Mouse (Mus musculus): ENCODE measurements around the gene Cct3. TPM values are rescaled to one million over a fixed set of nuclear protein-coding genes. Genes with fewer than 3 reads are reported as not detected.

Gene Cct3
- polyA plus RNA-seq, 1 experiment from 2014 or later: 435 TPM

DNA sequence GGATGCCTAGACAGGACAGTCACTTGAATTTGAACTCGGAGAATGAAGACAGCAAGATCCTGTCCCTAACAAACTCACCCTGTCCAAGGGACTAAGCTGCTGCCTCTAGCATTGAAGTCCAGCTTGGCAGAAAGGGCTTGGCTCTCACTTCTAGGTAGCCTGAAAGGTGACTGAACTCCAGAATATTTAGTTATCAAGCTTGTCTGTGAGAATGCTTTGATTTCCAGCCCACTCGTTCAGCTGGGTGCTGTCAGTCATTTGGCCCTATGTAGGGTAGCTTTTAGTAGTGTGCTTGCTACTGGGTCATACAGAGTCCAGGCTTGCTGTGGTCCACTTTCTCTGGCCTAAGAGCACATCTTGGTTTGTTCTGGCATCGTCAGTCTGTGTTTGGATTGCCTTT, 42.1 kb downstream of the Cct3 start:
- Histone ChIP-seq H3K27ac (ENCODE audit: low read length) (no peak overlapping the region), H3K27me3 (ENCODE audit: control insufficient read depth, insufficient read depth, low read length) (no peaks in the 10 kb centered on the region), H3K4me1 (ENCODE audit: control insufficient read depth, insufficient read depth, low read length) (peaks cover 30% of the 10 kb centered on the region), H3K4me3 (replicated peaks; ENCODE audit: low read length) (no peak overlapping the region), H3K36me3 (ENCODE audit: control insufficient read depth, insufficient read depth, low read length) (peaks cover 12% of the 10 kb centered on the region), H3K4me2 (ENCODE audit: low read depth, low read length) (no peak overlapping the region), H3K9ac (ENCODE audit: low read length) (no peak overlapping the region), H3K9me3 (replicated peaks; ENCODE audit: control insufficient read depth, low read length) (no peaks in the 10 kb centered on the region)
- no peak for ATAC-seq (ENCODE audit: insufficient read depth, low FRiP score)
- WGBS: 73% methylated on average over 3 of the region's 3 CpGs

DNA sequence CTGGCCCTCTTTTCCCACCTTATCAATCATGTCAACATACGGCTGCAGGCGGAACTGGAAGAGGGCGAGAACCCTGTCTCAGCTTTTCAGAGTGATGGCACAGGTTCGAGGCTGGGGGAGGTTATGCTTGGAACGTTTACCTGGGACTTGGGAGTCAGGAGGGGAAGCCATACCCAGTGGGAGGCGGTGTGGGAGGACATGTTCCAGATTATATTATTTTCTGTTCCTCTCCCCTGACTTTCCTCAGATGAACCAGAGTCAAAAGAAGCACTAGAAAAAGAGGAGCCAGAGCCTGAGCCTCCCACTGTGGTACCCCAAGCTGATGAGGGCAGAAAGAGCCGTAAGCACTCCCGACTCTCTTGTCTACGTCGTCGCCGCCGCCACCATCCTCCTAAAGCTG, 53.8 kb downstream of the Cct3 start:
- Histone ChIP-seq H3K36me3 (ENCODE audit: control insufficient read depth, insufficient read depth, low read length) (peaks cover 39% of the 10 kb centered on the region), H3K9me3 (replicated peaks; ENCODE audit: control insufficient read depth, low read length) (no peaks in the 10 kb centered on the region), H3K4me2 (ENCODE audit: low read depth, low read length) (no peak overlapping the region), H3K9ac (ENCODE audit: low read length) (no peak overlapping the region), H3K4me1 (ENCODE audit: control insufficient read depth, insufficient read depth, low read length) (no peaks in the 10 kb centered on the region), H3K4me3 (replicated peaks; ENCODE audit: low read length) (no peak overlapping the region), H3K27ac (ENCODE audit: low read length) (no peak overlapping the region), H3K27me3 (ENCODE audit: control insufficient read depth, insufficient read depth, low read length) (no peaks in the 10 kb centered on the region)
- ATAC-seq (ENCODE audit: insufficient read depth, low FRiP score): no peak
- WGBS: 85% methylated on average over 13 of the region's 13 CpGs

- Histone ChIP-seq H3K4me3 (replicated peaks; ENCODE audit: low read length) (no peak overlapping the region), H3K27me3 (ENCODE audit: control insufficient read depth, insufficient read depth, low read length) (no peaks in the 10 kb centered on the region), H3K36me3 (ENCODE audit: control insufficient read depth, insufficient read depth, low read length) (peaks cover 27% of the 10 kb centered on the region), H3K27ac (ENCODE audit: low read length) (no peak overlapping the region), H3K4me2 (ENCODE audit: low read depth, low read length) (no peak overlapping the region), H3K4me1 (ENCODE audit: control insufficient read depth, insufficient read depth, low read length) (no peaks in the 10 kb centered on the region), H3K9me3 (replicated peaks; ENCODE audit: control insufficient read depth, low read length) (no peaks in the 10 kb centered on the region), H3K9ac (ENCODE audit: low read length) (no peak overlapping the region)
- no peak for ATAC-seq (ENCODE audit: insufficient read depth, low FRiP score)
- WGBS: 89% methylated on average over 9 of the region's 9 CpGs
Measured at GRCm38 (mm10) chr3:88352907-88353306, 56.0 kb downstream of the Cct3 start.

- H3K4me1 ChIP-seq (ENCODE audit: control insufficient read depth, insufficient read depth, low read length): no peaks in the 10 kb centered on the region
- H3K4me2 ChIP-seq (ENCODE audit: low read depth, low read length): no peak overlapping the region
- H3K27me3 ChIP-seq (ENCODE audit: control insufficient read depth, insufficient read depth, low read length): no peaks in the 10 kb centered on the region
- H3K9me3 ChIP-seq (replicated peaks; ENCODE audit: control insufficient read depth, low read length): no peaks in the 10 kb centered on the region
- ATAC-seq (ENCODE audit: insufficient read depth, low FRiP score): no peak
- H3K9ac ChIP-seq (ENCODE audit: low read length): no peak overlapping the region
- no peak overlapping the region for H3K27ac ChIP-seq (ENCODE audit: low read length)
- WGBS: 90% methylated on average over 8 of the region's 8 CpGs
- H3K36me3 ChIP-seq (ENCODE audit: control insufficient read depth, insufficient read depth, low read length): peaks cover 43% of the 10 kb centered on the region
- H3K4me3 ChIP-seq (replicated peaks; ENCODE audit: low read length): no peak overlapping the region
Measured at GRCm38 (mm10) chr3:88354396-88355165, 57.7 kb downstream of the Cct3 start.

DNA sequence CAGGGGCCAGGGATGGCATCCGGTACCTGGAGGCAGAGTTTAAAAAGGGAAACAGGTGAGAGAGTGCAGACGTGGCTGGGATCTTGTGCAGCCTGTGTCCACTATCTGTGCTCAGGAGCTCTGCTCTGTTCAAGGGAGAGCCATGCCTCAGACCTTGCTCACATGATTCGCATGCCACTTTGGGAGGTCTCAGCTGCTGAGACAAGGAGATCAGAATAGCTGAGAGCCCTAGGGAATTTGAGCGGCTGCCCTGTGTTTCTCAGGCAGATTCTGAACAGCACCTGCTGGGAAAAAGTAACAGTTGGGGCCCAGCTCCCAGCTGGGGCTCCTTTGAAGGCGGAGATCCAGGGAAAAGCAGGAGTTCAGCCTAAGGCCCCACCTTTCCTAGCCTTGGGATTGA, 62.7 kb downstream of the Cct3 start:
- no peak overlapping the region for H3K4me2 ChIP-seq (ENCODE audit: low read depth, low read length)
- ATAC-seq (ENCODE audit: insufficient read depth, low FRiP score): no peak

GRCm38 (mm10) chr3:88359989-88360388, 63.1 kb downstream of the Cct3 start:
- Histone ChIP-seq H3K4me1 (ENCODE audit: control insufficient read depth, insufficient read depth, low read length) (peaks cover 12% of the 10 kb centered on the region; the same call in 1 of the 2 replicates), H3K27ac (ENCODE audit: low read length) (0 out of 2 replicates have a peak overlapping the region, but pooled peaks have one; percentile 30), H3K4me2 (ENCODE audit: low read depth, low read length) (no peak overlapping the region), H3K36me3 (ENCODE audit: control insufficient read depth, insufficient read depth, low read length) (peaks cover 44% of the 10 kb centered on the region), H3K27me3 (ENCODE audit: control insufficient read depth, insufficient read depth, low read length) (0 out of 2 replicates have a peak, but pooled peaks cover 4% of the 10 kb centered on the region), H3K9me3 (replicated peaks; ENCODE audit: control insufficient read depth, low read length) (no peaks in the 10 kb centered on the region), H3K4me3 (replicated peaks; ENCODE audit: low read length) (no peak overlapping the region), H3K9ac (ENCODE audit: low read length) (no peak overlapping the region)
- 60% methylated on average over 3 of the region's 3 CpGs for WGBS
- no peak for ATAC-seq (ENCODE audit: insufficient read depth, low FRiP score)

More for the DNA sequence above, 62.7 kb downstream of the Cct3 start:
- no peak overlapping the region for H3K9ac ChIP-seq (ENCODE audit: low read length)
- 0 out of 2 replicates have a peak overlapping the region, but pooled peaks have one; percentile 30 for H3K27ac ChIP-seq (ENCODE audit: low read length)
- H3K4me3 ChIP-seq (replicated peaks; ENCODE audit: low read length): no peak overlapping the region
- peaks cover 44% of the 10 kb centered on the region for H3K36me3 ChIP-seq (ENCODE audit: control insufficient read depth, insufficient read depth, low read length)
- H3K27me3 ChIP-seq (ENCODE audit: control insufficient read depth, insufficient read depth, low read length): no peaks in the 10 kb centered on the region
- peaks cover 9% of the 10 kb centered on the region; the same call in 1 of the 2 replicates for H3K4me1 ChIP-seq (ENCODE audit: control insufficient read depth, insufficient read depth, low read length)
- WGBS: 70% methylated on average over 5 of the region's 5 CpGs
- H3K9me3 ChIP-seq (replicated peaks; ENCODE audit: control insufficient read depth, low read length): no peaks in the 10 kb centered on the region

DNA sequence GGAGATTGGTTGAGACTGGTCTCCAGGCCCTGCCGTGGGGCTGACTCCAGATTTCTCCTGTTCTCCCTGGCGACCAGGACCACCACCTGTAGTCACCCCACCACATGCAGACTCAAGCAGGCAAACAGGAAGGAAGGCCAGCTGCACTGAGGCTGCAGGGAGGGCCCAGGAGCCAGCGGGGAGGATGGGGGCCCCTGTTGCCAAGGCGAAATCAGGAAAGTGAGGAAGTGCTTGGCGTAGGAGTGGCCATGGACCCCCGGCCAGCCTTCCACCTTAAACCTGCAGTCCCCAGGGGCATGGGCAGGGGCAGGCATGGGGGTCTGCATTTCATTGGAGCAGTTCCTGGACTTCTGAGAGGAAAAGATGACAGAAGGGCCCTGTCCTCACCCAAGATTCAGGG, 64.2 kb downstream of the Cct3 start:
- Histone ChIP-seq H3K27me3 (ENCODE audit: control insufficient read depth, insufficient read depth, low read length) (peaks cover 14% of the 10 kb centered on the region), H3K36me3 (ENCODE audit: control insufficient read depth, insufficient read depth, low read length) (peaks cover 37% of the 10 kb centered on the region), H3K4me1 (ENCODE audit: control insufficient read depth, insufficient read depth, low read length) (peaks cover 12% of the 10 kb centered on the region; the same call in 1 of the 2 replicates), H3K4me2 (ENCODE audit: low read depth, low read length) (no peak overlapping the region), H3K9me3 (replicated peaks; ENCODE audit: control insufficient read depth, low read length) (no peaks in the 10 kb centered on the region), H3K27ac (ENCODE audit: low read length) (no peak overlapping the region), H3K4me3 (replicated peaks; ENCODE audit: low read length) (no peak overlapping the region), H3K9ac (ENCODE audit: low read length) (no peak overlapping the region)
- WGBS: 72% methylated on average over 6 of the region's 6 CpGs
- no peak for ATAC-seq (ENCODE audit: insufficient read depth, low FRiP score)

DNA sequence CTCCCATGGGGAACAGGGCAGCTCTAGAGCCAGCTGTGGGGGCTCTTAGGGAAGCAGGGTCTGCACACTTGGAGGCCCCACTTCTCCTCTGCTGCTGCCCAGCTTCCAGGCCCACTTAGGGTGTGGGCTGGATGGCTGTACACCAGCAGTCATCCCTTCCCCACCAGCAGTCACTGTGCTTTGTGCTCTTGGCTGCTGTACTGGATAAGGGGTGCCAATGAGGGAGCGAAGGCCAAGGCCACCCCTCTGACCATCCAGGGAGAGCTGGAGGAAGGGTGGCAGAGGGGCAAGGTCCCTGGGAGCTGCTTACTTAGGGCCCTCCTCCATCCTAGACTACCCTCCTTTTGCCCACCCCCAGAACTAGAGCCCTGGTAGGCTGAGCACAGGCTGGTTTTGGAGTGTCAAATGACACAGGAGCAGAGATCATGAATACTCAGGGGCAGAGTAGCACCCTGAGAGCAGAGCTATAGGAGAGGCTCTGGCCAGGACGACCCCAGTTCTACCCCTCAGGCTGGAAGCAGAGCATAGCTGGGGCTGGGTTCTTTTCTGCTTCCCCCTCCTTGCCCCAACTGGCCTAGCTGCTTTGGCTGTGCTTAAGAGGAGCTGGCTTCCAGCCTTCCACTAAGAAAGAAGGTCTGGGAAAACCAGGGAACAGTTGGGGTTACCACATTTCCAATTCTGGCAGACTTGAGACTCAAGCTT, 64.8 kb downstream of the Cct3 start:
- Histone ChIP-seq H3K27ac (ENCODE audit: low read length) (no peak overlapping the region), H3K27me3 (ENCODE audit: control insufficient read depth, insufficient read depth, low read length) (peaks cover 16% of the 10 kb centered on the region), H3K4me3 (replicated peaks; ENCODE audit: low read length) (no peak overlapping the region), H3K9me3 (replicated peaks; ENCODE audit: control insufficient read depth, low read length) (no peaks in the 10 kb centered on the region), H3K4me1 (ENCODE audit: control insufficient read depth, insufficient read depth, low read length) (peaks cover 12% of the 10 kb centered on the region; the same call in 1 of the 2 replicates), H3K36me3 (ENCODE audit: control insufficient read depth, insufficient read depth, low read length) (peaks cover 37% of the 10 kb centered on the region), H3K4me2 (ENCODE audit: low read depth, low read length) (no peak overlapping the region), H3K9ac (ENCODE audit: low read length) (no peak overlapping the region)
- ATAC-seq (ENCODE audit: insufficient read depth, low FRiP score): no peak
- WGBS: 90% methylated on average over 2 of the region's 2 CpGs

DNA sequence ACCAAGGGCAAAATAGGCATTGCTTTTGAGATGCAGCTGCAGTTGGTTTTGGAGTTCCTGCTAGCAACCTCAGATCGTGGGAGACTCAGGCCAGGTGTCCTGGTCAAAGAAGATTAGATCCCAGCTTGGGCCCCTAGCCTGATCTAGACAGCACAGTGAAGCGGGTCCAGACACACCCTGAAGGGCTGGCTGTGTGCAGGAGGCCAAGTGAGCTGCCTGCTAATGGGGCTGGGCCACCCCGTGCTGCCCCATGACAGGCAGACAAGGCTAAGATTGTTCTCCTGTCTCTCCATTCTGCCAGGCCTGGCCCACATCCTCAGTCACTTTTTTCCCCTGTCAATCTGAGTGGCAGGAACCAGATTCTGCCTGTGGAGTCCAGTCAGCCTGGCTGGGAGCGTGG, 66.8 kb downstream of the Cct3 start:
- Histone ChIP-seq H3K9ac (ENCODE audit: low read length) (no peak overlapping the region), H3K9me3 (replicated peaks; ENCODE audit: control insufficient read depth, low read length) (no peaks in the 10 kb centered on the region), H3K27ac (ENCODE audit: low read length) (peak overlapping the region; percentile 26; the same call in 1 of the 2 replicates), H3K4me1 (ENCODE audit: control insufficient read depth, insufficient read depth, low read length) (peaks cover 12% of the 10 kb centered on the region; the same call in 1 of the 2 replicates), H3K4me2 (ENCODE audit: low read depth, low read length) (no peak overlapping the region), H3K36me3 (ENCODE audit: control insufficient read depth, insufficient read depth, low read length) (peaks cover 30% of the 10 kb centered on the region), H3K4me3 (replicated peaks; ENCODE audit: low read length) (no peak overlapping the region), H3K27me3 (ENCODE audit: control insufficient read depth, insufficient read depth, low read length) (peaks cover 16% of the 10 kb centered on the region)
- ATAC-seq (ENCODE audit: insufficient read depth, low FRiP score): no peak
- WGBS: 61% methylated on average over 4 of the region's 4 CpGs

All from stomach, embryonic 16.5 days (tissue).